Mouse (Mus musculus) midbrain, embryonic 15.5 days (tissue): Measurements from ENCODE around the gene Adh7. TPM values are rescaled to one million over a fixed set of nuclear protein-coding genes. Genes with fewer than 3 reads are reported as not detected.

Source experiments
- ATAC-seq: fragments of 200-750 bp; cut with Nextera tagmentation; replicated peaks from 2 replicates; pipeline ENCODE4 v1.8.0; 2017; ENCODE audit warnings: moderate TSS enrichment
- H3K27ac ChIP-seq: fragments of 300-500 bp; sonication (generic); 2 replicates; pipeline ENCODE4 v1.5.1; 2015; ENCODE audit warnings: mild to moderate bottlenecking, inconsistent platforms
- H3K27me3 ChIP-seq: fragments of 300-500 bp; sonication (generic); replicated peaks from 2 replicates; pipeline ENCODE4 v1.6.1; 2015; ENCODE audit warnings: inconsistent platforms
- H3K36me3 ChIP-seq: fragments of 300-500 bp; sonication (generic); replicated peaks from 2 replicates; pipeline ENCODE4 v1.6.1; 2015; ENCODE audit warnings: inconsistent platforms
- H3K4me1 ChIP-seq: fragments of 300-500 bp; sonication (generic); 2 replicates; pipeline ENCODE4 v1.6.1; 2015; ENCODE audit warnings: inconsistent platforms
- H3K4me2 ChIP-seq: fragments of 300-500 bp; sonication (generic); 2 replicates; pipeline ENCODE4 v1.6.1; 2015; ENCODE audit warnings: inconsistent platforms, mild to moderate bottlenecking, moderate library complexity
- H3K4me3 ChIP-seq: fragments of 300-500 bp; sonication (generic); 2 replicates; pipeline ENCODE4 v1.5.1; 2015; ENCODE audit warnings: mild to moderate bottlenecking, inconsistent platforms
- H3K9ac ChIP-seq: fragments of 300-500 bp; sonication (generic); 2 replicates; pipeline ENCODE4 v1.6.1; 2015; ENCODE audit warnings: mild to moderate bottlenecking, inconsistent platforms
- H3K9me3 ChIP-seq: fragments of 300-500 bp; sonication (generic); 2 replicates; pipeline ENCODE4 v1.6.1; 2016; ENCODE audit warnings: inconsistent platforms
- WGBS: fragments of 180-500 bp; shearing (Covaris S2); methylation state at CpG from one replicate; pipeline ENCODE4 v1.1.7; 2015; ENCODE audit warnings: mixed read lengths; 5-methylcytosine and 5-hydroxymethylcytosine counted together
- polyA plus RNA-seq: library from polyadenylated mRNA; unstranded; fragments of >200 nt; fragmentation: Nextera tagmentation; extraction: Ambion mirVana; gene quantifications from 2 replicates; pipeline ENCODE4 v1.2.1, GENCODE M21; 2015

Adh7 gene
- polyA plus RNA-seq, 1 experiment from 2014 or later: 1.4 TPM

DNA sequence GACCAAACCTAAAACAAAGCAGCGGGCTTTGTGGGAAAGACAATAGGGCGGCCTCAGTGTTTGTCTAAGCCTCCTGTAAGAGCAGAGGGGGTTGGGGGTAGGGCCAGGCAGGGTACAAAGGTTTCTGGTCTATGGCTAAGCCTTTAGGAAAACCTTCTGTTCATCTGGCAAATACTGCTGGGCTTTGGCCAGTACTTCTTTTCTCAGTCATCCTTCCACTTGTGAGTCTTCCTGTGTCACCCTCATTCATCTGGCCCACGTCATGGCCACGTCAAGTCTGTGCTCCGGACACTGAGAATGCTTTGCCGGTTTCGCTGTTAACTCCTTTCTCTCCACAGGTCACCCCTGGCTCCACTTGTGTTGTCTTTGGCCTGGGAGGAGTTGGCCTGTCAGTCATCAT lies 8.3 kb downstream of the Adh7 start:
- no peaks in the 10 kb centered on the region for H3K4me1 ChIP-seq
- no peaks in the 10 kb centered on the region for H3K27me3 ChIP-seq
- H3K27ac ChIP-seq: no peak overlapping the region
- ATAC-seq: no peak
- no peaks in the 10 kb centered on the region for H3K9me3 ChIP-seq
- no peak overlapping the region for H3K9ac ChIP-seq
- no peaks in the 10 kb centered on the region for H3K36me3 ChIP-seq
- no peak overlapping the region for H3K4me2 ChIP-seq
- 32% methylated on average over 7 of the region's 7 CpGs for WGBS
- H3K4me3 ChIP-seq: no peak overlapping the region

DNA sequence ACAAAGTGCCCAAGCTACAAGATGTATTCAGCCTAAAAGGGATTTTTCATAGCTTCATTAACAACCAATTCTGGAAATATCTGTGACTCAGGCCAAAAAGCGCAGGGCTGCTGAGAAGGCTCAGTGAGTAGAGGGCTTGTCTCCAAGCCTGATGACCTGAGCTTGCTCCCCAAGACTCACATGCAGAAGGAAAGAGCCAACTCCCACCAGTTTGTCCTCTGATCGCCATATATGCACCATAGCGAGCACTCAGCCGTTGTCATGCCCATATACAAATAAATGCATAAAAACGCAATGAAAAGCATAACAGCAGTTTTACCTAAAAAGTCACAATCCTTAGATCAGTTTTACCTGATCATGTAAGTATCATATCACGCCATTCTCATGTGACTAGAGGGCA lies 8.9 kb downstream of the Adh7 start:
- no peaks in the 10 kb centered on the region for H3K36me3 ChIP-seq
- no peak overlapping the region for H3K4me2 ChIP-seq
- no peak overlapping the region for H3K4me3 ChIP-seq
- H3K4me1 ChIP-seq: no peaks in the 10 kb centered on the region
- no peak overlapping the region for H3K9ac ChIP-seq
- no peak for ATAC-seq
- no peaks in the 10 kb centered on the region for H3K27me3 ChIP-seq
- 97% methylated on average over 6 of the region's 6 CpGs for WGBS
- no peak overlapping the region for H3K27ac ChIP-seq
- H3K9me3 ChIP-seq: no peaks in the 10 kb centered on the region

DNA sequence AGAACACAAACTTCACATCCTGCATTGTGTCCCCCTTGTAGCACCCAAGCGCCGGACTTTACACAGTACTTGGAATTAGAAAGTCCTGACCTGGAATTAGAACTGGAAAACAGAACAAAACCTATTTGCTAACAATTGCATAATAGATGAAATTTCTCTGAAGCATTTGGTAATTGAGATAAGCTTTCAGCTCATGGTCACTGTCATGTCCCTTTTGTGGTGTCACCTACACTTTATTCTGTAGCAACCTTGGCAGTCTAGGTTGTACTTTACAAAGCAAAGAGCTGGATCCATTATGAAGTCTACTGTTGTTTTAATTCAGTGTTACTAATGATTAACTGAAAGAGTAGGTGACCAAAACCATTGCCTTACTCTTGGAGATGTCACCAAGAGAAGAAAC lies 9.5 kb downstream of the Adh7 start:
- no peaks in the 10 kb centered on the region for H3K36me3 ChIP-seq
- 86% methylated on average over 2 of the region's 2 CpGs for WGBS

DNA sequence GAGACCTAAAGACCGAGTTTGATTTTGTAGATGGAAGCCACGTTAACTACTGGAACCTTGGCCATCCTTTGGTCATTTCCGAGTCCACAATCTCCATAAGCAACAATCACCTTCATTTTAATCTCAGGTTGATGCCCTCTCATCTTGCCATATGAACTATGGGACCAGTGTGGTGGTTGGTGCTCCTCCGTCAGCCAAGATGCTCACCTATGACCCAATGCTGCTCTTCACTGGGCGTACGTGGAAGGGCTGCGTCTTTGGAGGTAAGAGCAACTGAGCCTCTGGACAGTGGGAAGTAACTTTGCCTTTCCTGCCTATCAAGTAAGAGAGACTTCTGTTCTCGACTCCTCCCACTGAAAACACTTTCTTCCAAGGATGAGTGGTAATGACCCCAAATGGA lies 10.2 kb downstream of the Adh7 start:
- H3K27ac ChIP-seq: no peak overlapping the region
- 93% methylated on average over 8 of the region's 8 CpGs for WGBS
- no peak overlapping the region for H3K4me3 ChIP-seq
- no peak overlapping the region for H3K4me2 ChIP-seq
- H3K36me3 ChIP-seq: no peaks in the 10 kb centered on the region
- no peaks in the 10 kb centered on the region for H3K4me1 ChIP-seq
- ATAC-seq: no peak
- no peak overlapping the region for H3K9ac ChIP-seq
- no peaks in the 10 kb centered on the region for H3K27me3 ChIP-seq
- no peaks in the 10 kb centered on the region for H3K9me3 ChIP-seq

More for the DNA sequence above, 9.5 kb downstream of the Adh7 start:
- Histone ChIP-seq H3K9me3 (no peaks in the 10 kb centered on the region), H3K4me3 (no peak overlapping the region), H3K9ac (no peak overlapping the region), H3K27me3 (no peaks in the 10 kb centered on the region), H3K27ac (no peak overlapping the region), H3K4me2 (no peak overlapping the region), H3K4me1 (no peaks in the 10 kb centered on the region)
- ATAC-seq: no peak

DNA sequence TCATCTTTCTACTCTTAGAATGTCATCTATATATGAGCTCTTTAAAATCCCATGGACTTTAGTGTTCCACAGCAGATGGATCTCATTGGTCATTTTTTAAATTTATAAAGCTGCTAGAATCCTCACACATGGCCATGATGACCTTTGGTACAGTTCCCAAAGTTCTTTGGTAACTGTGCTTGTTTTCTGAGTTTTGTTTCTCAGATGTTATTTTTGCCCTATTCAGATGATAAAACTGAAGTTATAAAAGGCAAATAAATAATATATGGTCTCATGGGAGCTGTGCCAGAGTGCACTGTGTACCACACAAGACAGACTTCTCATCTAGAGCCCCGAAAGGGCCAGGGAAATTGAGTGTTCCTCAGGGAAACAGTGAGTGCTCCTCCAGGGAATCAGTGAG lies 11.9 kb downstream of the Adh7 start:
- no peaks in the 10 kb centered on the region for H3K36me3 ChIP-seq
- ATAC-seq: no peak
- no peak overlapping the region for H3K9ac ChIP-seq
- no peaks in the 10 kb centered on the region for H3K27me3 ChIP-seq
- no peak overlapping the region for H3K4me3 ChIP-seq
- no peak overlapping the region for H3K27ac ChIP-seq
- no peak overlapping the region for H3K4me2 ChIP-seq
- WGBS: 85% methylated on average over 1 of the region's 1 CpGs
- no peaks in the 10 kb centered on the region for H3K4me1 ChIP-seq
- H3K9me3 ChIP-seq: no peaks in the 10 kb centered on the region

DNA sequence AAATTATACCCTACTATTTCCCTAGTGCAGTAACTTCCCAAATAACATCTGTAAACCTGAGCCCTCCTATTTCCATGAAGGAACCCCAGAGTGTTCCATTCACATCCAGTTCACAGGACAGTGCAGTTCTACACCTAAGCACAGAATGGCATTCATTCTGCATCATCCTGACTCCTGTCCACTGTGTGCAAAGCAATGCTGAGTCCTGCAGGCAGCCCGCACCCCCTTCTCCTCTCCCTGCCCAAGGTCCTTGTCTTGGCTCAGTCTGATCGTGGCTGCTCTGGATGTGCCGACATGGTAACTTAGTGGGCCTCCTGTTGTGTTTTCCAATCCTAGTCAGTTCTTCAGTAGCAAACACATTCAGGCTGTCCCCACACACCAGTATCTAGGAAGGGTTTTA lies 12.7 kb downstream of the Adh7 start:
- no peak for ATAC-seq
- 81% methylated on average over 3 of the region's 3 CpGs for WGBS
- Histone ChIP-seq H3K36me3 (no peaks in the 10 kb centered on the region), H3K9me3 (no peaks in the 10 kb centered on the region), H3K4me3 (no peak overlapping the region), H3K9ac (no peak overlapping the region), H3K4me1 (no peaks in the 10 kb centered on the region), H3K27me3 (no peaks in the 10 kb centered on the region), H3K4me2 (no peak overlapping the region), H3K27ac (no peak overlapping the region)

DNA sequence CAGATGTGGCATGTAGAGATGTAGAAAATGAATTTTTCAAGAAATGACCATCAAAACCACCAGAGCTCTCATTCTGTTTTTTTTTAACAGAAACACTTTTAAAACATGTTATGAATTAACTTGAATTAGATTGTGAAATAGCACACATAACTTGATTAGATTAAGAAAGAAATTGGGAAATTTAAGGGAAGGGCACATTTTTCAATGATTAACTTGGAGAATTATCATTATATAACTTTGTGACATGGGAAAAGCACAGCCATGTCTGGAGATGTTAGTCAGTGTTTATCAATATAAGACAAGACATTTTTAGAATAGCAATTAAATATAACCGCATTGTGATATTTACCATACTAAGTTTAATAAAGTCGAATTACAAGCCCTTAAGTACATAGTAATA lies 14.0 kb downstream of the Adh7 start:
- Histone ChIP-seq H3K27me3 (no peaks in the 10 kb centered on the region), H3K4me2 (no peak overlapping the region), H3K9me3 (no peaks in the 10 kb centered on the region), H3K9ac (no peak overlapping the region), H3K36me3 (no peaks in the 10 kb centered on the region), H3K27ac (no peak overlapping the region), H3K4me1 (no peaks in the 10 kb centered on the region), H3K4me3 (no peak overlapping the region)
- WGBS: 85% methylated on average over 2 of the region's 2 CpGs
- ATAC-seq: no peak

DNA sequence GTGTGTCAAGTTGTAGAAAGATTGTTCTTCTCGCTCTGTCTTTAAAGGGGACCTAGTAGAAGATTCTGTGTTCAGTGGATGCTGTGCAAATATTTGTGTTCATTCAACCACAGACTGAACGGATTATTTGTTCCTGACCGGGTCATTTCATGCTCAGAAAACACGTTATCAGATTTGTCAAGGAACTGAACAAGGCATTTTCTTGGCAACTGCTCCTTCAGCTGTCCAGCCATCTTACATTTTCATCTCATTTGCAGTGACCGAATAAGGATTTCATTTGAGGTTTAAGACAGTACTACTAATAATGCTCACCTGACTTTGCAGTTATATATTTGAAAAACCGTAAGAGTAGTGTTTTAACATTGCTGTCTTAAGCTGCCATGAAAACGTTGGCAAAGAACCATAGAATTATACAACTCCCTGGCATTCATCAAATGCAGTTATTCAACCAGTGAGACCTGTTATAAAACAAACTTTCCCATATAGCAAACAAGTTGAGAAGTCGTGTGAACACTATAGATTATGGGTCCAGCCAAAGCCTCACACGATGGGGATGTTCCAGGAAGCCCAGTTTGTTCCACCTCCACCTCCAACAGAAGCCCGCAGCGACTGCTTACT lies 19.1 kb downstream of the Adh7 start:
- Histone ChIP-seq H3K27me3 (no peaks in the 10 kb centered on the region), H3K36me3 (no peaks in the 10 kb centered on the region), H3K27ac (no peak overlapping the region), H3K9me3 (no peaks in the 10 kb centered on the region), H3K4me2 (no peak overlapping the region), H3K4me1 (no peaks in the 10 kb centered on the region), H3K4me3 (no peak overlapping the region), H3K9ac (no peak overlapping the region)
- WGBS: 77% methylated on average over 11 of the region's 11 CpGs
- ATAC-seq: no peak

DNA sequence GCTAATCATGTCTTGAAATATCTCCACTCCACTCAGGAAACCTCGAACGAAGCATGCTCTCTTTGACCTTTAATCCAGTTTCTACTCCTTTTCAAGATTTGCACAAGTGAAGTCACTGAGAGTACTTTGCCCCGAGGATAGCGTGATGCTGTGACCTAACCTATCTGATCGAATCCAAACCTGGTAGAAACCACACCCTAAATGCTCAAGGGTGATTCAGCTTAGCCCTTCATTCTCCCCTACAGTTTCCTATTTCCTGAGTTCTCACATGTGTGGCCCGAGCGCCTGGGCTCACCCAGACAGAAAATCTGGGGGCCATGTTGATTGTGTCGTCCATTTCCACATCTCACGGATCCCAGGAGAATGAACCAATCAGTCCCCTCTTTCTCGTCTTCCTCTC lies 20.5 kb downstream of the Adh7 start:
- 89% methylated on average over 10 of the region's 10 CpGs for WGBS
- H3K4me2 ChIP-seq: no peak overlapping the region
- no peak overlapping the region for H3K27ac ChIP-seq
- no peaks in the 10 kb centered on the region for H3K4me1 ChIP-seq
- no peak for ATAC-seq
- H3K4me3 ChIP-seq: no peak overlapping the region
- H3K27me3 ChIP-seq: no peaks in the 10 kb centered on the region
- no peaks in the 10 kb centered on the region for H3K9me3 ChIP-seq
- H3K9ac ChIP-seq: no peak overlapping the region
- H3K36me3 ChIP-seq: no peaks in the 10 kb centered on the region

DNA sequence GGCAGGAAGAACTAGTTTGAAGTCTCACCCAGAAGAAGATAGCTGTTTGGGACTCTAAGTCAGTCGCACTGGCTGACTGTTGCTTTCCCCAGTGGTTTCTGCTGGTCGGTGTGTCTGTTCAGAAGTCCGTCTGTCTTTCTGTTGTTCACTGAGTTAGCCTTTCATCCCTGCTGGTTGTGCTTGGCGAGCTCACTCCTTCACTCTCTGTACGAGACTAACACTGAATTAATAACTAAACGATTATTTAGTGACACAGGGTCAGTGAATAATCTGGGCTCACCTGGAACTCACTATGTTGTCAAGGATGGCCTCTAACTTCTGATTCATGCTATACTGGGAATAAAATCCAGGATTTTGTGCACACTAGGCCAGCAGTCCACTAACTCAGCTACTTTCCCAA lies 21.9 kb downstream of the Adh7 start:
- Histone ChIP-seq H3K9ac (no peak overlapping the region), H3K9me3 (no peaks in the 10 kb centered on the region), H3K4me1 (no peaks in the 10 kb centered on the region), H3K27me3 (no peaks in the 10 kb centered on the region), H3K36me3 (no peaks in the 10 kb centered on the region), H3K4me2 (no peak overlapping the region), H3K27ac (no peak overlapping the region), H3K4me3 (no peak overlapping the region)
- no peak for ATAC-seq
- WGBS: 88% methylated on average over 6 of the region's 6 CpGs

DNA sequence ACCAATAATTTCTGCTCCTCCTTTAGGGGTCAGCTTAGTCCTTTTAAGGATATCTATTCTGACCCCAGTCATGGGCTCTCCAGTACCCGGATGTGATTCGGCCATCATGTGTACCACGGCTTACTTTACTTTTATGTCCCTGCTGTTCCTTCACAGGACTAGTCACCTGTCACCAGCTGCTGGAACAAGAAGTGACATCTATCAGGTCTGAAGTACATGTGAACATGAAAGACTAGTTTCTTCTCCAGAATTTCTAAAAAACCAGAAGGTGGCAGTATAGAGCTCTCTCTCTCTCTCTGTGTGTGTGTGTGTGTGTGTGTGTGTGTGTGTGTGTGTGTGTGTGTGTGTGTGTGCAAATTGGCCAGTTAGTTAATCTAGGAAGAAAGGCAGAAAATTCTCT lies 22.9 kb downstream of the Adh7 start:
- 0 out of 2 replicates have a peak, but pooled peaks have one; percentile 43 for ATAC-seq
- Histone ChIP-seq H3K4me3 (no peak overlapping the region), H3K36me3 (no peaks in the 10 kb centered on the region), H3K9ac (no peak overlapping the region), H3K4me2 (no peak overlapping the region), H3K27ac (no peak overlapping the region), H3K4me1 (no peaks in the 10 kb centered on the region), H3K9me3 (no peaks in the 10 kb centered on the region), H3K27me3 (no peaks in the 10 kb centered on the region)
- 90% methylated on average over 3 of the region's 3 CpGs for WGBS

DNA sequence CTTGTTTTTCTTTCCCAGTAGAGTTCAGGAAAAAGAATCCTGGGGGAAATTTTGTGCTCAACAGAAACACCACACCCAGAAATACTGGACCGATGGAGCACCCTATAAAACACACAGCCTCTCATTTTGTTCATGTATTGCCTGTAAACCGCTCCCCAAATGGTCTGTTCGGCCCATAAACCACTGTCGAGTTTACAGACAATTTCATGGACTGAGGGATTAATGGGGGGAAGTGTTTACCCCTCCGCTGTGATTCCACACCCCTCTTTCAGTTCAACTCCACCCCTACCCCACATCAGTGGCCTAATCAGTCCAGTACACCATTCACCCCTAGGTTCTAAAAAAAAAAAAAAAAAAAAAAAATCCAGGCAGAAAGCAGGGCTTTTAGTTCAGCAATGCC lies 23.4 kb downstream of the Adh7 start:
- H3K4me1 ChIP-seq: no peaks in the 10 kb centered on the region
- H3K4me2 ChIP-seq: no peak overlapping the region
- H3K9ac ChIP-seq: no peak overlapping the region
- WGBS: 74% methylated on average over 5 of the region's 5 CpGs
- no peaks in the 10 kb centered on the region for H3K36me3 ChIP-seq
- no peak for ATAC-seq
- no peaks in the 10 kb centered on the region for H3K27me3 ChIP-seq
- H3K27ac ChIP-seq: no peak overlapping the region
- no peak overlapping the region for H3K4me3 ChIP-seq
- no peaks in the 10 kb centered on the region for H3K9me3 ChIP-seq

DNA sequence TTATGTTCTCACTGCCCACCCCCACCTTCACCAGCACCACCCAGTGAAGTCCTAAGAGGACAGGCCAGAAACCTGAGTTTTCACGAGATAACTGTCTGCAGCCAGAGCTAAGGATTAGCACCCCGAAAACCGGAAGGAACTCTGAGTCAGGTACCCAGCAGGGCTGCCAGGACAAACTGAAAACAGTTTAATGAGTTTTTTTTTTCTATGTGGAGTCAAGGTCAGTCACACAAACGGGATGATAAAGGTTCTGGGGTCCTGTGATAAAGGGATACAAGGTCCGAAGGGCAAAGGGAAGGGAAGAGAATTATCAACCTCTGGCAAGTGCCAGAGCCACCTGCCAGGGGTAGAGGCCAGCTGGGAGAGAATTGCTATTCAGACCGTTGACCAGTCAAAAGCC lies 23.8 kb downstream of the Adh7 start:
- no peaks in the 10 kb centered on the region for H3K4me1 ChIP-seq
- H3K27ac ChIP-seq: no peak overlapping the region
- 65% methylated on average over 6 of the region's 6 CpGs for WGBS
- H3K36me3 ChIP-seq: no peaks in the 10 kb centered on the region
- no peaks in the 10 kb centered on the region for H3K27me3 ChIP-seq
- ATAC-seq: no peak
- no peak overlapping the region for H3K4me2 ChIP-seq
- H3K9me3 ChIP-seq: no peaks in the 10 kb centered on the region
- no peak overlapping the region for H3K9ac ChIP-seq
- no peak overlapping the region for H3K4me3 ChIP-seq
